Mouse (Mus musculus) kidney, postnatal 10 days (tissue): ENCODE results near the gene Adamts17.

Experiments used
- DNase-seq: peaks from one replicate; pipeline ENCODE4 v3.0.0; 2021; ENCODE audit warnings: mixed read lengths

Gene Adamts17

DNA sequence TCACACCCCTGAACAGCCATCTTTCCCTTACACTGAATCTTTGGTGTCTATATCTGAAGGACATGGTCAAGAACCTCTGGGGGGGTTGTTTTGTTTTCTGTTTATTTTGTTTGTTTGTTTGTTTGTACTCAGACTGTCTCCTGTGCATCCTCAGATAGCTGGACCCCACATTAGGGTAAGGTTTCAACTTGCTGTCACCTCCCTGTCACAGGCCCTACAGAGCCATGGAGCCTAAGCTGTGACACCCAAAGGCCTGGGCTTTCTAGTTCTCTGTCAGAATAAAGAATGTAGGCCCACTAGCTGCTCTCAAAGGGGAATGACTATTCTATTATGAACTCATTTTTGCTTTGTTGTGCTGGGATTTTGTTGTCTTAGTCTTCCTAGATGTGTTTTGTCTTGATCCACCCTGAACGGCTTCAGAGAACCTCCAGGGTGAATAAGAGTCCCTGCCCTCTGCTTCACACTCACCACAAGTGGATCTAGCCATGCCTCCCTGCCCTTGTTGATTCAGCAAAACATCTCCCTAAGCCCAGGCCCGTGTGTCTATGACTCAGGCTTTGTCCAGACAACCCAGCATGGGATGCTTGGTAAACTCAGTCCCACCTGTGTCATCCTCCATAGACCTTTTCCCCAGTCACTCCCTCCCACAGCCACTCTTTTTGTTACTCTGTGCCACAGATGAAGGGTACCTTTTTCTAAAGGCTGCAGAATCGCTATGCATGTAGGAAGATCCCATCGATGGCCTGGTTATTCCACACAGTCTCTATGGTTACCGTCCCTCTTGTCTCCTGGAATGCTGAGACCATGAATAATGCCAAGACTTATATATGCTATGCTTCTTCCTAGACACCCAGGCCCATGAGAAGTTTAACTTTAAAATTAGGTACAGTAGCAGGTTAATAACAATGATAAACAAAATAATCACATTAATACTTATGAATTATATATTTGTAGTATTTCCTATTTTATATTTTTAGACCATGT is 197.3 kb downstream of the Adamts17 start:
- DNase-seq = no peak

DNA sequence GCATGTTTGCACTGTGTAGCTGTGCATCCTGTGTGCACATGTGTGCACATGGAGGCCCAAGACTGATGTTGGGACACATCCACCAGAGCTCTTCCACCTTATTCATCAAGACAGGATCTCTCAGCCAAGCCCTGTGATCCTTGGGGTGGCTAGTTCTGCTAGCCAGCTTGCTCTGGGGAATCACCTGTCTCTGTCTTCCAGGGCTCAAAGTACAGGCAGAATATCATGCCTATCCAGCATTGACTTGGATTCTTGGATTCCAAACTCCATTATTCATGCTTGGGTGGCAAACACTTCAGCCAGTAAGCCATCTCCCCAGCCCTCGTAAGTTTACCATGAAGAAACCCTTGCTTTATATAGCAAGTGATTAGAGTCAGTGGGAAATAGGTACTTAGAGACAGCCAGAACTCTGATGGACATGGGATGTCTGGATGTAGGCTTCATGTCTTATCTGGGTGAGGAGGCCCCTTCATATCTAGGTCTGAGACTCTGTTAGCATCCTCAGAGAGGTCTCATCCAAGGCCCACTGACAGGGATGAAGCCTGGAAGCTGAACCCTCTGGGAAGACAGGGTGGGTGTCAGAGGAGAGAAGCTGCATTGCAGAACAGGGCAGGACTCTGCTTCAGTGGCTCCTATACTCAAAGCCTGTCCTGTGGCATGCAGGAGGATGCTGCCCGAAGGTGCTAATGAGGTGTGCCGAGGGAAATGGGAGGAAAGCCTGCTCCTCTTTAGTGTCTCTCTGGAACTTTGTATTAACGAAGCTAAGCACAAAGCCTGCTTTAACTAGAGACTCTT is 198.4 kb downstream of the Adamts17 start:
- no peak for DNase-seq

DNA sequence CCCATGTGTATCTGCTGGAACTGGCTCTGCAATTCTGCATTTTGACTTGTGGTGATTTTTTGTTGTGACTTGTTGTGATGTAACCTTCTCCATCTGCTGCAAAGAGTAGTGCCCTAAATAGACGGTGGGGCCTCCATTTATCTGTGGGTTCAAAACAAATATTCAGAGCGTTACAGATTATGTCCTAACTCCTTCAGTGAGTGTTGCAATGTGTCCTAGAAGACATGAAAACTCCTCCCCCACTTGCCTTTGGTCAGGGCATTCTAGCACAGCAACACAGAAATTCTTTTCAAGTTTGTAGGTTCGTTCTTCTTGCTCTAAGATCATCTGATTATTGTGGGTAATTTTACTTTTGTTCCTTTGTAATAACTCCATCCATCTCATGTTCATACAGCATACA is 199.6 kb downstream of the Adamts17 start:
- DNase-seq = no peak

DNA sequence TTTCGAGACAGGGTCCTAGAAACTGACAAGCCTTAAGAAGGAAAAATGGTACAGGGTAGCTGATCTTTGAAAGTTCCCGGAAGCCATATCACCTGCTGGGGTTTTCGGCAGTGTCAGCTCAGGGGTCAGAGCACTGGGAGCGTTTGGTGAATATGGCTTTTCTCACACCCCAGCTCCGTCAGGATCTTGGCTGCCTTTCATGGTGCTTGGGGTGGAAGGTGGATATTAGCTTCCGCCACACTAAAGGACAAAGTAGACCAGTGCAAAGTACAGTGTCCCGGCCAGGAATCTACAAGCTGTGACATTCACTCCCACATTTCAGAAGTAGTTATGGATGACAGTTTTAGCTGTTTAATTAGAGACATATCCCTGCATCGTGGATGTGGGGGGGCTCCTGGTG is 200.3 kb downstream of the Adamts17 start:
- DNase-seq = no peak

DNA sequence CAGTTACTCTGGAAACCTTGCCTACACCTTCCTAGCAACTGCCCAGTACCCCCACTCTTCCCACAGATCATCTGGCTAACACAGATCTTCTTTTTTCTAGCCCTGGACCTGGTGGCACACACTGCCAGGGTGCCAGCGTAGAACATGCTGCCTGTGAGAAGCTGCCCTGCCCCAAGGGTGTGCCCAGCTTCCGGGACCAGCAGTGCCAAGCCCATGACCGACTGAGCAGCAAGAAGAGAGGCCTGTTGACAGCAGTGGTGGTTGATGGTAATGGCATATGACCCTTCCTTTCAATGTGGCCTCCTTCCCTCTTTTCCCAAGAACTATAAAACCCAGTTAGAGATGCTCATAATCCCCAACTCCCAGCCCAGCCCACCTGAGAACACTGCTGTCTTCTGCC is 202.2 kb downstream of the Adamts17 start:
- no peak for DNase-seq

DNA sequence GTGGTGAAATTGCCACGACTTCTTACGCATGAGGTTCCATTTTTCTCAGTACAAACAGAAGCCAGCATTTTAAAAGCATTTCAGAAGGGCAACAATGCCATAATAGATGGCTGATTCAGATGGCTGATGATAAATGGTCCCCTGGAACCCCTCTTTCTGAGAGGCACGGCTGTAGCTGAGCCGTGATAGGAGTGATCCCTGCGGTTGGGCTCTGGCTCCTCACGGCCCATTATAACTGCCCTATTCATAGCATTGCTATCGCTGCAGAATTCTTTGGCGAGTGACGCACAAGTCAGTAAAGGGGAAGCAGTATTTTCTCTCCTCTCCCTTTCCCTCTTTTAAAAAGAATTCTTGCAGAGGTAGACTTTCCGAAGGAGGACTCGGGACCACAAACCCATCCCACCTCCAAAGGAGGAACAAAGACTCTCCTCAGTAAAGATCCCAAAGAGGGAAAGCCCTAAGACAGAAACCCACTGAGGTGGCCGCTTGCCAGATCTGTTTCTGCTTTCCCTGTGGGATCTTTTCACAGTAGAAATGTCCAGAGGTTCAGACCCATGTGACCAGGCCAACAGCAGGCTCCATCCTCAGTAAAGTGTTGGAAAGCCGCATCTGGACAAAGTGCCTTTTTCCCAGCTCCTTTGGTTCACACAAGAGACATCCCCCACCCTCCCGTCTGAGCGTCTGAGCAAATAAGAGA is 204.7 kb downstream of the Adamts17 start:
- no peak for DNase-seq

DNA sequence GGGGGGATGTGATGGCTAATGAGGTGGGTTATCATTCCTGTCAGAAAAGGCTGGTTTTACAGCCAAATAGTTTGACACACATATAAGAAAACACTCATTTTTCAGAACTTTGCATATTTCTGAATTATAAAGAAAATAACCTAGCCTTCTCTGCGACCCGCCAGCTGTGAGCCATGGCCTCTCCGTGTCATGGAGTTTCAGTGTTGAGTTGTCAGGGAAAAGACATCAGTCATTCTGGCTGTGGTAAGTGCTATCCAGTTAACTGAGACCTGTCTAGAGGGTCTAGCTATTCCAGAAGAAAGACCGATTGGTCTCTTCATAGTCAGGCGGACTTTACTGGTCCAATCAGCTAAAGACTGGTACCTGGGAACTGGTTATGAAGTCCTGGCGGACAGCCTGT is 205.7 kb downstream of the Adamts17 start:
- DNase-seq = no peak

DNA sequence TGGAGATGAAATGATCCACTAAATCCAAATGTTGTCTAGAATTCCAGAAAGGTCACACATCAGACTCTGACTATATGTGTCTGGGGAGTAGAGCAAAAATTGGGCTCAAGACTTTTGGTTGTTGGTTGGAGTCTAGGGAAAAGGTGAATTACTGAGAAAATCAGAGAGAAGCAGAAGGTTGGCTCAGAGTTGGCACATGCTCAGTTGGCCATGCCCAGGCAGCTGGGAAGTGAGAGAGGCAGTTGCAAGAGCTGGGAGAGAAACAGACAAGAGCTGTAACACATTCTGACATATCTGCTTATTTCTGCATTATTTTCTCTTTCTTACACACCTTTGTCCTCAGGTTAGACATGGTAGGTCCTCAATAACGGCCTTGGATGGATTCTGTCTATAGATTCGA is 209.7 kb downstream of the Adamts17 start:
- no peak for DNase-seq

DNA sequence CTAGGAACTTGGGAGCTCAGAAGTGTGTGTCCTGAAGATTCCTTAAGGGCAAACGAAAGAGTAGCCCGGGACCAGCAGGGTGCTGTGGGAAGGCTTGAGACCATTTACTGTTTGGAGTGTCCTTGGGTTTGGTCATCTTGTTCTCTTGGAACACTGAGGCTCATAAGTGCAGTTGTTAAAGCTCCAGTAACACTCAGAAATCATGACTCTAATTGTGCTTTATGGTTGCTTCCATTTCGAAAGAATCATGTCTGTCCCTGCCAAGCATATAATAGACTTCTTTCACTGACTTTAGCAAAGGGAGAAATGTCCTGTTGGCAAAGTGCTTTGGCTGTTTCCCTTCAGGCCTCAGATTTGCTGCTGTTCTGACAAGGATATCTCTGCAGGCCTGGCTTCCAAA is 210.9 kb downstream of the Adamts17 start:
- no peak for DNase-seq

DNA sequence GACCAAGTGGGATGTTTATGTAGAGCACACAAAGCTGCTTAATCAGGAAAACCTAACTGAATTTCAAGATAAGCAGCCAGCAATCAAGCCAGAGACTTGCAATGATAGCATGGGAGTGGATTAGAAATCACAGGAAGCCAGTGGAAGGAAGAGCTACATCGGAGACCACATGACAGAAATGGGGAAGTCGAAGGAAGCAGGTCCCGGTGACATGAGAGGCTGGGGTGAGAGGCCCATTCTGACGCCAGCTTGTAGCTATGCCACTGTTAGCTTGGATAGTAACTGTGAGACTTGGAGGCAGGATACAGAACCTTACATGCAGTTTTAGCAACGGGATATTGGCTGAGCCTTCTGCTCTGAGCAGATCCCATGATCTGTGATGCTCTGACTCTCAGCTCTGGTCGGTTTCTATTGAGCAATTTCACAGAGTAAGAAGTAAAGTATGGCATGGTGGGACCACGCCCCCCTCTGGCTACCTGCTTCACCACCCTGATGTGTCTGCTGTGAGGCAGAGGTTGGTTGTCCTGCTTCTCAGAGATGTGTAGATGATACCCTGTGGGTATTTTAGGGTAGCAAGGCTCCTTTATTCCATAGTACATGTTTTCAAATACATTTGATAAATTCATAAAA is 211.7 kb downstream of the Adamts17 start:
- DNase-seq = no peak

DNA sequence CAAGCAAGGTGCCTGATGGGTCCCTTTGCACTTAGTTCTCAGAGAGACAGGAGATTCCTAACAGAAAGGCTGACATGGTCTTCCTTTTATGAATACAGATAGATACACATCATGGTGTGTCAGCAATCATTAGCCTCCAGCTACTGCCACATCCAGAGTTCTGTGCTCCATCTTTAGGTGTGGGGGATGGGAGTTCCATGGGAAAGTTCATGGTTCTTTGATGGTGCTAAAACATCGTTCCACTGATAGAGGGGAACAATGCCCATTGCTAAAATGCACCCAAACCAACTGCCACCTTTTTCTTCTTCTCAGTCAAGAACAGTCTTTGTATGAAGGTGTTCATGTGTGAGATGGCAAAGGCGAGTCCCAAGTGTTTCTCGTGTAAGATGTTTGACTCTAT is 215.3 kb downstream of the Adamts17 start:
- DNase-seq = no peak

DNA sequence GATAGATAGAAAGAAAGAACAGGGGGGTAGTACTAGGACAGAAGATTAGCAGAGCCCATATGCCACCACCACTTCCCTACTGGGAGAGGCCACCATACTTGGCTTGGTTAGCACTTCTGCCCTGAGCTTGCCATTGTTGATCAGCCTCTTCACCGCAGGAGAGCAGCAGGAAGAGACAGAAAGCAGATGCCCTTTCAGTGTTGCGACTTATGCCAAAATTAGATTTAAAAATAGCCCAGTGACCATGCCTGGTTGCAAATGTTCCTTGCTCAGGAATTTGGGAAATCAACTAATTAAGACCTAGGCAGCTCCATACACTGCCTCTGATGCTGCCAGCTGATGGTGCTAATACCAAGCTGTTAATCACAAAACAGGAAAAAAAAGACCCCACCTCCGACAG is 216.0 kb downstream of the Adamts17 start:
- DNase-seq = no peak

DNA sequence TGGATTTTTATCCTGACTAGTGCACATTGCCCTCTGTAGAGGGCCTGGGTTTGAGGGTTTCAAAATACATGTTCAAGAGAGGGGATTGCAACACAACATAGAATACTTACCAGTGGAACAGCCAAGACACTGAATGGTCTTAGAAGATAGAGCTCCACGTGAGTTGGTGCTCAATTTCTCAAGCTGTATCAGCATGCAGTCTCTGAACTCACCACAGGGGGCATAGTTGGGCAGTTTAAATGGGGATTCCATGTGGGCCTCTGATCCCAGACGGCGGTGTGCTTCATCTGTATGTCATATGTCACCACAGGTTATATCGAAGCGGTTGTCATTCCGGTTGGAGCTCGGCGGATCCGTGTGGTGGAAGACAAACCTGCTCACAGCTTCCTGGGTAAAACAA is 222.2 kb downstream of the Adamts17 start:
- DNase-seq = peak; percentile 64

DNA sequence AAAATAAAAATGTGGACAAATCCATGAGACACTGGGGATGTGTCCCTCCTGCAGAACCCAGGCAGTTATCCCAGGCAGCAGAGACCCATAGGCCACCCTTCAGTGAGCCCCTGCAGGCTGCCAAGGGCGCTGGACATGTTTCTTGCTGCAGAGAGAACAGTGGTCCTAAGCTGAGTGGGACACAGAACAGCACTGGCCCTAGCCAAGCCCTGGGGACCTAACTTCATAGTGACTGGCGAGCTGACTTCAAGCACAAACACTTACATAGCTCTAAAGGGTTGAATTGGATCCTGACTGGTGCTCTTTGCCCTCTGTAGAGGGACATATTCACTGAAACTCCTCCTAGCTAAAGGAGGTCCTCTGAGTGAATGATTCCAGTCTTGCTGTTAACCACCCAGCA is 223.0 kb downstream of the Adamts17 start:
- DNase-seq = no peak

DNA sequence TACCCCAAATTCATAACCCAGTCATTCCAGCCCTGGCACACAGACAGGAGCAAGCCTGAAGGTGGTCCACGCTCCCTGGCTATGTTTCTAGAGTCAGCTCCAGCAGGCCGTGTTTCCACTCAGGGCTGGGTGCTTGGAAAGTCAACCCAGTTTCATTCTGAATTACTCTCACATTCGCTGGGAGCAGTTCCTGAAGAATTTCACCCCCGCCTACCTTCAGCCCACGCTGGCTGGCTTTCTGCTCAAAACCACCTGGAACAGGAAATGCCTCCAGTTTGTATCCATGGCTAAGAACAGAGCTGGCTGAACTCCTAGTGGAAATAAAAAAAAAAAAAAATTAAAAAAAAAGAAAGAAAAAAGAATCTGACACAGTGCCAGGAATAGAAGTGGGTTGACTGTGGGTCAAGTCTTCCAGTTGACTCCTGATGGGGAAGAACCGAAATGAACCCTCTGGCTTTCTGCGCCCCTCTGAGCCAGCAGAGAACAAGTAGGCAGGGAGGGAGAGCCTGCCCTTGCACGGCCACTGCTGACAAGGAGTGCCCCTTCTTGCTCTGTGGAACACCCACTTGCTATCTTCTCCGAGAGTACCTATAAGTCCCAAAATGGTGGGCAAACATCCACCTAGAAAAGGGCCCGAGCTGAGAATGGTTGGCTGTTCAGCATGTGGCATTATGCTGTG is 225.2 kb downstream of the Adamts17 start:
- DNase-seq = peak; percentile 49

DNA sequence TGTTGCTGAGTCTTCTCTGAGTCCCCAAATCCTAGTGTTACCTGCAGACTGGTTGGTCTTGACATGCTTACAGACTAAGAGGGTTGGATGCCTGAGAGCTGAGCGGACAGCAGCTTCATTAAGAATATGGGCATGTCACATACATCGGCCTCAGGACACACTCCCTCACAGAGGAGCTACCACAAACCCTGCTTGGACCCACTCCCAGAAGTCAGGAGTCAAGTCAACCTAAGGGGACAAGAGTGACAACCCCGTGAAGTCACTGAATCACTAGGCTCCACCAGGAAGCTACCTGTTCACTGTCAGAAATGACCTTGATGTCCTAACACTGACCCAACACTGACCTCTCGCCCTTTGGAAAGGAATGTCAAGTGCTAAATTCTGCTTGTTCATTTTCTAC is 226.1 kb downstream of the Adamts17 start:
- no peak for DNase-seq

DNA sequence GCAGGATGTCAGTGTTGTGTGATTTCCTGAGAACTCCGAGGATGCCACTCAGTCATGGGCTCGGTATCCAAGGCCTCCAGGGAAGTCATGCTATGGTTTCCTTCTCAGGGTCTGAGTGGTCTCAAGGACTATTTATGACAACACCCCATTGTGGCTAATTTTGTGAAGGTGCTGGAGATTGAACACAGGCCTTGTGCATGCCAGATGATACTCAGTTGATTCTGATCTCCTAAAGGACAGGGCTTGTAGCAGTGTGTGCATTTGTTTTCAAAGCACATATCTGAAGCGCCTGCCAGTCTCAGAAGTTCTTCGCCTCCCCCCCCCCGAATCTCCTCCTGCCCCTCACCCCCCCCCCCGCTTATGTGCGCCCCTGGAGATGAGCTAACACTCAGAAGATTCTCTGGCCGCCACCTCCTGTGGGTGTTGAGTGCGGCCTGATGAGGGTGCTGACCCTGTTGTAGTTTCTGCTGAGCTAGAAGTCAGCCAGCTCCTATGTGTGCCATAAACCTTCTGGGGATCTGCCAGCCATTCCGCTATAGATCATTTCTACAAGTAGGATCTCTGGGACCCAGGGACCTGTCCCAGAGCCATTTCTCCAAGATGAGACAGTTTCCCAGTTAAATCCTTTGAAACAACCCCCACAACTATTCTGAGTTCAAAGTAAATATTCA is 232.6 kb downstream of the Adamts17 start:
- DNase-seq = peak; percentile 18

DNA sequence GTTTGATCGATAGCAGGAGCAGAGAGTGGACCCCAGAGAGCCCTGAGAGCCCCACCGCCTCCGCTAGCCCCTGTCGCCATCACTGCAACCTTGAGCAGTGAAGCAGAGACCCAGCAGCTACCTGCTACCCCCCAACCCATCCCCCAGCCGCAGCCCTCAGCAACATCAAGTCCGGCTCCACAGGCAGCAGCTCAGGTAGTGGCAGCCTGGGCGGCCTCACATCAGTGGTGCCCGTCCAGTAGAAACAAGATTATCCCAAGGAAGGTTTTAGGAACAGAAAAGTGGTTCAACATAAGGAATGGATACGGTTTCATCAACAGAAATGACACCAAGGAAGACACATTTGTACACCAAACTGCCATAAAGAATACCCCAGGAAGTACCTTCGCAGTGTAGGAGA is 243.2 kb downstream of the Adamts17 start:
- no peak for DNase-seq

DNA sequence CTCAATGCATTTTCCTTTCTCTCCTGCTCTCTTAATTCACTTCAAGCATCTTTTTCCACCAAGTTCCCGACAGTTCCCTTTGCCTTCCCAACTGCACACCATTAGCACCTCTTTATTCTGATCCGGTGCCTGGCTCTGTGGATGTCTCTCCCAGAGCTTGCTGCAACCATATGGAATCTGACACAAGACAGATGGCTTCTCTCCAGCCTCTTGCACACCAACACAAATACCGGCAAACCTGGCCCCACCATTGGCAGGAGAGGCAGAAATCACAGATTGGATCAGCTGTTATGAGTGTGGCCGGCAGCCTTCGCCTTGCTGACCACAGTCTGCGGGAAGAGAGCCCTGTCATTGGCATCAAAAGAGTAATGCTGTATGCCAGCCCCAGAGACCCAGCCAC is 248.2 kb downstream of the Adamts17 start:
- no peak for DNase-seq

DNA sequence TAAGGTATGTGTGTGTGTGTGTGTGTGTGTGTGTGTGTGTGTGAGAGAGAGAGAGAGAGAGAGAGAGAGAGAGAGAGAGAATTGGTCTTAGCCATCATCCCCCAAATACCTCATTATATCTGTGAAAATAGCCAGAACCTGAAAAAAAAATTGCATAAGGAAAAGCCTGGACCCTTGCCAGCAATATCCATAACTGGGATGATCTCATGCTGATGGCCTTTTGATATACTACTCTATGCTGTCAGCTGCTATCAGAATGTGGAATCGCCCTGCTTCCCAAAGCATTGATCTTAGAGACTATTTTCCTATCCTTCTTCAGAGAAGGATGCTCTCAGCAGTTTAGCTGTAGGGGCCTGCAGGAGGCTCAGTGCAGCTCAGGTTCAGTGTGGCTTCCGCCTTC is 257.6 kb downstream of the Adamts17 start:
- DNase-seq = no peak

DNA sequence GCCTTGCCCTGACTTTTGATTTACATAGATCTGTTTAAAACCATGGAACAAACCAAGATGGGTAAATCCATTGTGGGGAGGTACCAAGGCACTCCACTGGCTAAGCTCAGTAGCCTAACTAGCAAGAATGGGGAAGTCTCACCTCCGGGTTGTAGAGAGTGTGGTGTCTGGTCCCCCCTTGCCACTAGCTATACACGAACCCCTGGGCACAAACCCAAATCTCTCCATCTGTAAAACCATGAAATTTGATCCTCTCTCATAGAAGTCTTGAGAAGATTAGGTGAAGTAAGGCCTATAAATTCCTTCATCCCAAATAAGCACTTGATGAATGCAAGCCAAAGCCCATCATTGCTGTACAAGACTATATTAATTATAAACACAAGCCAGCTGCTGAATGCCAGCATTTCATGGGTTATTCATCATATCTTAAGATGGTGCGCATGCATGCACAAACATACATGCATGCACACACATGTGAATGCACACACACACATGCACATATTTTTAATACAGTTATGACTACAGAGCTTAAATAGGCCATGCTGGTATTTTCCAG is 262.0 kb downstream of the Adamts17 start:
- no peak for DNase-seq
